Mouse (Mus musculus): ENCODE measurements around the gene Gucy2c. TPM values are rescaled to one million over a fixed set of nuclear protein-coding genes. Genes with fewer than 3 reads are reported as not detected.

Gucy2c gene
- total and polyA plus RNA-seq, 2 experiments from 2014 or later, result 0.55 to 1.1 TPM

DNA sequence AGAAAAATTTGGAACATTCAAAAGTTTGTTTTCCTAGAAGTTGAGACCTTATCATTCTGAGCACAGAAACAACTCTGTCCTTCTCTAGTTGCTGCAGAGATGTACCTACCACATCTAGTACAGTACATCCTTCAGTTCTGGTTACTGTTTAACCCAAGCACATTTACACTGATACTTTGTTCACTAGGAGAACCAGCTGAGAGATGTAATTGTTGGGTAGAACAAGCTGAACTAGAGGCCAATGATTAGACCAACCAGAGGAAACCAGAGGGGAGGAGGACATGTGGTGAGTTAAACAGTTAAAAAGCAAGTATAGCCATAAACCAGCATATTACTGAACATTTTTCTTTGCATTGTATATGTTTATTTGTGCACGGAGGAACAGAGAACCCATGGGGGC lies 5.2 kb downstream of the Gucy2c start:
- no peaks in the 10 kb centered on the region for H3K27me3 ChIP-seq (ENCODE audit: insufficient read depth, low read length)
- no peaks in the 10 kb centered on the region for H3K9me3 ChIP-seq (ENCODE audit: low read length)
- no peak overlapping the region for H3K4me2 ChIP-seq (ENCODE audit: low read depth, low read length, poor library complexity, severe bottlenecking)
- no peak overlapping the region for H3K4me3 ChIP-seq (ENCODE audit: low read depth, low read length)
- no peak for DNase-seq (ENCODE audit: low spot score)
- H3K9ac ChIP-seq (replicated peaks; ENCODE audit: low read length, poor library complexity, severe bottlenecking), result no peak overlapping the region
- no peaks in the 10 kb centered on the region for H3K36me3 ChIP-seq (ENCODE audit: insufficient read depth, low read length)
- H3K27ac ChIP-seq (ENCODE audit: low read depth, low read length), result no peak overlapping the region
- no peak for ATAC-seq (ENCODE audit: low FRiP score)
- no peak for TF ChIP-seq CTCF (IDR thresholded peaks at IDR 0.05)
- WGBS, result 89% methylated on average over 1 of the region's 1 CpGs
- no peaks in the 10 kb centered on the region for H3K4me1 ChIP-seq (ENCODE audit: insufficient read depth, low read length)

DNA sequence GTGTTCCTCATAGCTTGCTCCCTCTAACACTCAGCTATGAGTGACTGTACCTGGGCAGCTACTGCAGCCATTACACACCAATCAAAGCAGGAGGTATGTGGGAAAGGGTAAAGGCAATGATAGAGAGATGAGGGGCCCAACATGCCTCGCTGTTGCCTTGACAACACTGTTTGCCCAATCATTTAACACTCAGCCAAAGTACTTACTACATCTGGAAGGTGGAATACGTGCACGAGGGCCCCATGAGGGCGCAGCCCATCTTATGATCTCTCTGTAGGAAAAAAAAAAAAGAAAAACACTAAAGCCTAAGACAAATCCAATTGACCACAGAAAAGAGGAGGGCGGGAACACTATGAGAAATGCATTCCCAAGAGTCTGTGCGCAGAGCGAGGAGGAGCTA lies 11.7 kb downstream of the Gucy2c start:
- H3K4me2 ChIP-seq (ENCODE audit: low read depth, low read length, poor library complexity, severe bottlenecking), result no peak overlapping the region
- ATAC-seq (ENCODE audit: low FRiP score), result no peak
- no peak overlapping the region for H3K27ac ChIP-seq (ENCODE audit: low read depth, low read length)
- H3K36me3 ChIP-seq (ENCODE audit: insufficient read depth, low read length), result no peaks in the 10 kb centered on the region
- H3K9me3 ChIP-seq (ENCODE audit: low read length), result no peaks in the 10 kb centered on the region
- TF ChIP-seq CTCF (IDR thresholded peaks at IDR 0.05), result no peak
- 85% methylated on average over 7 of the region's 7 CpGs for WGBS
- no peak for DNase-seq (ENCODE audit: low spot score)
- H3K4me3 ChIP-seq (ENCODE audit: low read depth, low read length), result no peak overlapping the region
- H3K4me1 ChIP-seq (ENCODE audit: insufficient read depth, low read length), result no peaks in the 10 kb centered on the region
- no peak overlapping the region for H3K9ac ChIP-seq (replicated peaks; ENCODE audit: low read length, poor library complexity, severe bottlenecking)
- no peaks in the 10 kb centered on the region for H3K27me3 ChIP-seq (ENCODE audit: insufficient read depth, low read length)

DNA sequence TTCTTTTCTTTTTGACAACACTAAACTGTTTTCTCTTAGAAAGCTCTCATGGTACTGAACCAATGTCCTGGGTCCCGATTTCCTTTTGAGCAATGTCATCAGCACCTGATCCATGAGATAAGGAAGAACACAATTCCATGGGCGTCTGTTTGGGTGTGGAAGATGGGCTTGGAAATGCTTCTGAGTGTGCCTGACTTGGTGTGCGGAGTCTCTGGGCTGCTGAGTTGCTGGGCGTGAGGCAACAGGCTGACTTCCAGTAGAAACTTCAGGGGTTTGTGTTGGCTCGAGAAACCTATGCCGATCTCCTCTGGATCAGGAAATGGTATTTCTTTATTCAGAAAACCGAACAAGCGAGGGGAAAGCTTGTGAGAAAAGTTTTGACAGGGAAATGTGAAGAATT lies 12.4 kb downstream of the Gucy2c start:
- H3K27ac ChIP-seq (ENCODE audit: low read depth, low read length), result no peak overlapping the region
- H3K9ac ChIP-seq (replicated peaks; ENCODE audit: low read length, poor library complexity, severe bottlenecking), result no peak overlapping the region
- no peak overlapping the region for H3K4me3 ChIP-seq (ENCODE audit: low read depth, low read length)
- no peak overlapping the region for H3K4me2 ChIP-seq (ENCODE audit: low read depth, low read length, poor library complexity, severe bottlenecking)
- DNase-seq (ENCODE audit: low spot score), result no peak
- H3K9me3 ChIP-seq (ENCODE audit: low read length), result no peaks in the 10 kb centered on the region
- no peaks in the 10 kb centered on the region for H3K4me1 ChIP-seq (ENCODE audit: insufficient read depth, low read length)
- H3K27me3 ChIP-seq (ENCODE audit: insufficient read depth, low read length), result no peaks in the 10 kb centered on the region
- no peak for TF ChIP-seq CTCF (IDR thresholded peaks at IDR 0.05)
- no peaks in the 10 kb centered on the region for H3K36me3 ChIP-seq (ENCODE audit: insufficient read depth, low read length)
- 86% methylated on average over 8 of the region's 8 CpGs for WGBS
- ATAC-seq (ENCODE audit: low FRiP score), result no peak

DNA sequence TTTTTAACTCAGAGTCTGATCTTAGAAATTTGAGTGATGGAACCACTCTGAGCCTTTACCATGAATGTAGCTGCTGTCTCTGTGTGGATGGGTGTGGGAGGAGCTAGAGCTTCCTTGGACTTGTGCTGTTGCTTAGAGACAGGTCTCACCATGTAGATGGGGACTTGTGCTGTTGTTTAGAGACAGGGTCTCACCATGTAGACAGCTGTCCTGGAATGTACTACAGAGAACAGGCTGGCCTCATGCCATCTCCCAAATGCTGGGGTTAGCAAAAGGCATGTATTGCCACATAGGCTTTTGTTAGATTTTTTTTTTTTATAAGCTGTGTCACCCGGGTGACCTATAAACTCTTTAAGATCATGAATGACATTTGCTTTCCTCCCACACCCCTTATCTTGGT lies 17.7 kb downstream of the Gucy2c start:
- Histone ChIP-seq H3K36me3 (ENCODE audit: insufficient read depth, low read length) (no peaks in the 10 kb centered on the region), H3K4me2 (ENCODE audit: low read depth, low read length, poor library complexity, severe bottlenecking) (no peak overlapping the region), H3K27me3 (ENCODE audit: insufficient read depth, low read length) (no peaks in the 10 kb centered on the region), H3K4me3 (ENCODE audit: low read depth, low read length) (no peak overlapping the region), H3K9me3 (ENCODE audit: low read length) (no peaks in the 10 kb centered on the region), H3K27ac (ENCODE audit: low read depth, low read length) (no peak overlapping the region), H3K9ac (replicated peaks; ENCODE audit: low read length, poor library complexity, severe bottlenecking) (no peak overlapping the region), H3K4me1 (ENCODE audit: insufficient read depth, low read length) (no peaks in the 10 kb centered on the region)
- no peak for ATAC-seq (ENCODE audit: low FRiP score)
- DNase-seq (ENCODE audit: low spot score), result peak; percentile 19
- 73% methylated on average over 1 of the region's 1 CpGs for WGBS
- TF ChIP-seq CTCF (IDR thresholded peaks at IDR 0.05), result no peak

DNA sequence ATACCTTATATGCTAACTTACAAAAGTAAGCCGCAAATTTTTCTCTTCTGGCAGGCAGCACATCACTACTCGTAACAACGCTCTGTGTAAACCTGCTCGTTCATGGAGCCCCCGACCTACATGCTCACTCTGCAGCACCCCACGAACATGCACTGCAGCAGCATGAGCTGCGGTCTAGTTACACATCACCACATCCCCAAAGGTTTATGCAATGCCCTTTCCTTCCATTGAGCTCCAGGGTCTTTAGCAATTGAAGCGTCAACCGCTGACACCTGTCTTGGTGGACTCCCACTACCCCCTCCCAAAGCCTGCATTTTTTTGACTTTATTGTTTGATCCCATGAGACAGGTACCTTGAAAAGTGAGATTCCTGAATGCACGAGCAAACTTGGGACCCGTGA lies 31.0 kb downstream of the Gucy2c start:
- ATAC-seq (ENCODE audit: low FRiP score) (no peak), DNase-seq (ENCODE audit: low spot score) (no peak)
- WGBS, result 89% methylated on average over 11 of the region's 11 CpGs
- H3K27me3 ChIP-seq (ENCODE audit: insufficient read depth, low read length), result no peaks in the 10 kb centered on the region
- no peak overlapping the region for H3K9ac ChIP-seq (replicated peaks; ENCODE audit: low read length, poor library complexity, severe bottlenecking)
- H3K36me3 ChIP-seq (ENCODE audit: insufficient read depth, low read length), result no peaks in the 10 kb centered on the region
- no peaks in the 10 kb centered on the region for H3K9me3 ChIP-seq (ENCODE audit: low read length)
- no peaks in the 10 kb centered on the region for H3K4me1 ChIP-seq (ENCODE audit: insufficient read depth, low read length)
- H3K27ac ChIP-seq (ENCODE audit: low read depth, low read length), result no peak overlapping the region
- no peak for TF ChIP-seq CTCF (IDR thresholded peaks at IDR 0.05)
- no peak overlapping the region for H3K4me2 ChIP-seq (ENCODE audit: low read depth, low read length, poor library complexity, severe bottlenecking)
- H3K4me3 ChIP-seq (ENCODE audit: low read depth, low read length), result no peak overlapping the region

DNA sequence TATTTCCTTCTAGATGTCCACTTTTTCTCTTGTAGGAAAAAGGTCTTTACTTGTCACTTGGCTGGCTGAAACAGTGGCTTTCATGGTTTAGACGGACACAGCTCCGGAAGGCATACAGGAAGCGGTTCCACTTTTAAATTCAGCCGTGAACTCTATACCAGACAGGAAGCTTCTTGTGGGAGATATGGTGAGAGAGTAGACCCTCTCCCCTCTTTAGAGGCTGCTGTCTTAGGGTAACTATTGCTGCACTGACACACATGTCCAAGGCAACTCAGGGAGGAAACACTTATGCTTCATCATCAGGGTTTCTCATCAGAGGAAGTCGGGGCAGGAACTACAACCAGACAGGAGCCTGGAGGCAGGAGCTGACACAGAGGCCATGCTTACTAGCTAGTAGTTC lies 36.0 kb downstream of the Gucy2c start:
- DNase-seq (ENCODE audit: low spot score) (no peak), ATAC-seq (ENCODE audit: low FRiP score) (no peak)
- no peaks in the 10 kb centered on the region for H3K27me3 ChIP-seq (ENCODE audit: insufficient read depth, low read length)
- no peaks in the 10 kb centered on the region for H3K9me3 ChIP-seq (ENCODE audit: low read length)
- no peaks in the 10 kb centered on the region for H3K4me1 ChIP-seq (ENCODE audit: insufficient read depth, low read length)
- 85% methylated on average over 5 of the region's 5 CpGs for WGBS
- H3K4me2 ChIP-seq (ENCODE audit: low read depth, low read length, poor library complexity, severe bottlenecking), result no peak overlapping the region
- no peak for TF ChIP-seq CTCF (IDR thresholded peaks at IDR 0.05)
- no peaks in the 10 kb centered on the region for H3K36me3 ChIP-seq (ENCODE audit: insufficient read depth, low read length)
- no peak overlapping the region for H3K9ac ChIP-seq (replicated peaks; ENCODE audit: low read length, poor library complexity, severe bottlenecking)
- no peak overlapping the region for H3K4me3 ChIP-seq (ENCODE audit: low read depth, low read length)
- H3K27ac ChIP-seq (ENCODE audit: low read depth, low read length), result no peak overlapping the region

All from midbrain, postnatal 0 days (tissue).